Mouse (Mus musculus) megakaryocyte, embryonic 14.5 days (primary cell): ENCODE measurements around the gene Eef1a1.

Experiments
- FLI1 ChIP-seq: IDR thresholded peaks from 2 replicates; pipeline ENCODE4 v1.6.1; 2012; ENCODE audit warnings: low read length, inconsistent platforms, mixed read lengths
- GATA1 ChIP-seq: IDR thresholded peaks from 3 replicates; pipeline ENCODE4 v1.6.1; 2012; ENCODE audit warnings: mixed read lengths, low read length, inconsistent platforms, borderline replicate concordance

- TF ChIP-seq GATA1 (no peak), FLI1 (no peak)
Measured at GRCm38 (mm10) chr9:78474771-78475382, 14.1 kb downstream of the Eef1a1 start.
